In the genomic region with DNA sequence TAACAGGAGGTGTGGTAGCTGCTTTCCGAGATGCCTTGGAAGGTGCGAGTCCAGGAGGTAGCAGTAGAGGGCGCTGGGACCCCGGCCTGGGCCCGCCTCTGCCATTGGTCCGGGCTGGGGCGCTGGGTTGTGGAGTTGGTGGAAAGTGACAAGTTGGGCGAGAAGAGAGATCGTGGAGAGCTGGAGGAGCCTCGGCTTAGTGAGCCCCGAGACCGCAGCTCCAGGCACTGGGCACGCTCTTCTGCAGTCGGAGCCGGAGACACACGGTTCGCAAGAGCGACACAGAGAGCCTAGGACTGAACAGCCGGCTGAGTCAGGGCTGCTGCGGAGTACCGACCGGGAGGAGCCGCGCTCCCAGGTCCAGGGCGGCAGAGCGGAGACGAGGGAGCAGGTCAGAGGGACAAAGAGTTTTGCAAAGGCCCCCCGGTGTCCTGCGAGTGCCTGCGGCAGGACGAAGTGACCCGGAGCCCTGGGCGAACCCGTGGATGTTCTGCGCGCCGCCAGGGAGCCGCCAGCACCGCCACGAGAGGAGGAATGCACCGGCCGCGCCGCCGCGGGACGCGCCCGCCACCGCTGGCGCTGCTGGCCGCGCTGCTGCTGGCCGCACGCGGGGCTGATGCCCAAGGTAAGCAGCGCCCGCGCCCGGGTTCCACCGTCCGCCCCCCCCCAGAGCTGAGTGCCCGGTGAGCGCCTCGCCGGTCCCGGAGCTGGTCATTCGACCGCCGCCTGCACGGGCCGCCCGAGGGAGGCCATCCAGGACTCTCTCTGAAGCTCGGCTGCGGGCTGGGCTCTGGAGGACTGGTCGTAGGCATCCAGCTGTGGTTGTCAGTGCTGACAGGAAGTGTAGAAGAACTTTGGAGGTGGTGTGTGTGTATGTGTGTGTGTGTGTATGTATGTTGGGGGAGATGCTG, we compare ENCODE assay signal across 8 mouse cellular contexts. TPM values are rescaled to one million over a fixed set of nuclear protein-coding genes. Genes with fewer than 3 reads are reported as not detected.
DNase-seq lines count a peak whose midpoint lies in the region; ATAC-seq lines count a peak whose summit lies in the region.

Gene Ror1 (plus strand): TSS at position 107 of the 911 bp plus-strand sequence.

- peak; percentile 95 for ATAC-seq in granulocyte monocyte progenitor cell, adult 5-6 weeks (replicated peaks; ENCODE audit: poor library complexity, severe bottlenecking)
- ATAC-seq in intestine, embryonic 16.5 days = peak; percentile 93
- peak; percentile 98 for ATAC-seq in megakaryocyte-erythroid progenitor cell, adult 5-6 weeks (replicated peaks; ENCODE audit: low FRiP score, low TSS enrichment, poor library complexity, severe bottlenecking)

- intact Hi-C loops in left cerebral cortex, postnatal 14 days (cut with DNase I) = loop anchor here (2.0 to 5.0 kb wide), 3 partner anchors 65 to 436 kb away; no protein-coding TSS in a partner anchor

- H3K36me3 ChIP-seq in intestine, embryonic 16.5 days (ENCODE audit: control insufficient read depth, insufficient read depth, low read length) = no peaks in the 10 kb centered on the region

- H3K4me1 ChIP-seq in intestine, embryonic 16.5 days (ENCODE audit: control insufficient read depth, insufficient read depth, low read length) = peaks cover 5% of the 10 kb centered on the region; the same call in 1 of the 2 replicates

- H3K4me3 ChIP-seq in intestine, embryonic 16.5 days (ENCODE audit: low read length) = peak within 1 kb of the TSS; percentile 80

- DNase-seq in adrenal gland, postnatal 14 days = peak; percentile 93
- DNase-seq in embryo, embryonic 11.5 days (ENCODE audit: low read depth, low spot score) = peak; percentile 80
- peak; percentile 76 to 88 for DNase-seq in left cerebral cortex, postnatal 14 days (ENCODE audit: low spot score in 2 of 2)
- peak; percentile 81 for DNase-seq in right cerebral cortex, postnatal 25 days
- peak; percentile 87 for DNase-seq in yolk sac, embryonic 10.5 days (ENCODE audit: low spot score)

- peak within 1 kb of the TSS; percentile 84 for H3K27ac ChIP-seq in intestine, embryonic 16.5 days (ENCODE audit: low read length)

- under 1% methylated on average over 62 of the region's 76 CpGs for WGBS in intestine, embryonic 16.5 days

- H3K27me3 ChIP-seq in intestine, embryonic 16.5 days (replicated peaks; ENCODE audit: control insufficient read depth, insufficient read depth, low read length) = no peaks in the 10 kb centered on the region

- H3K9ac ChIP-seq in intestine, embryonic 16.5 days (ENCODE audit: low read depth, low read length) = peak within 1 kb of the TSS; percentile 83

- no peaks in the 10 kb centered on the region for H3K9me3 ChIP-seq in intestine, embryonic 16.5 days (ENCODE audit: control insufficient read depth, low read length)

- H3K4me2 ChIP-seq in intestine, embryonic 16.5 days (ENCODE audit: low read depth, low read length) = peak within 1 kb of the TSS; percentile 82

RNA-seq across cellular contexts. Expression of gene Ror1, which starts in this region (rescaled TPM):
- total RNA-seq in adrenal gland, postnatal 14 days (2021) = 4.6 and 5.5 TPM in 2 replicates
- not detected in 2 replicates for total RNA-seq in granulocyte monocyte progenitor cell, adult 5-6 weeks (2014; fragmentation: Nextera tagmentation)
- not detected in 2 replicates for total RNA-seq in granulocyte monocyte progenitor cell, adult 5-6 weeks (2017)
- polyA plus RNA-seq in intestine, embryonic 16.5 days (2015; fragmentation: Nextera tagmentation; extraction: Ambion mirVana) = 4.0 and 4.3 TPM in 2 replicates
- 1 to 10 TPM; 1.0 to 1.2 TPM for total RNA-seq in left cerebral cortex, postnatal 14 days (2021)
- total RNA-seq in megakaryocyte-erythroid progenitor cell, adult 5-6 weeks (2014; fragmentation: Nextera tagmentation) = not detected in 2 replicates
- total RNA-seq in megakaryocyte-erythroid progenitor cell, adult 5-6 weeks (2017) = not detected in 2 replicates

Comparison
In these comparisons a context has a peak if more than half of its experiments do, and no peak if none do; other contexts are left out.
1. Peak in every context shown above with its lines: DNase-seq, ATAC-seq, H3K4me3 ChIP-seq and H3K27ac ChIP-seq.
2. Peak in ATAC-seq in granulocyte monocyte progenitor cell, adult 5-6 weeks; RNA of the gene not detected or under 1 TPM.
3. Peak in ATAC-seq in megakaryocyte-erythroid progenitor cell, adult 5-6 weeks; RNA of the gene not detected or under 1 TPM.